Mouse (Mus musculus) lung, postnatal 0 days (tissue): Measurements from ENCODE around the gene Tceal7.

Source experiments
- CTCF ChIP-seq: IDR thresholded peaks from 2 replicates; pipeline ENCODE4 v1.5.1; 2016; ENCODE audit warnings: antibody characterized with exemption, mild to moderate bottlenecking
- EP300 ChIP-seq: IDR thresholded peaks from 2 replicates; pipeline ENCODE4 v1.6.1; 2016; ENCODE audit warnings: antibody characterized with exemption, mild to moderate bottlenecking, control low read depth

GRCm38 (mm10) chrX:136204406-136204805 lies 10.2 kb upstream of the Tceal7 start:
- TF ChIP-seq CTCF (no peak), EP300 (no peak)
